Mouse (Mus musculus) heart, adult 2 months (tissue): ENCODE measurements around the gene Larp6. TPM values are rescaled to one million over a fixed set of nuclear protein-coding genes. Genes with fewer than 3 reads are reported as not detected.

Experiments
- DNase-seq, 2 experiments: peaks; one replicate each; pipeline ENCODE4 v3.0.0; 2021
- H3K27ac ChIP-seq: fragments of 200-600 bp; 2 replicates; pipeline ENCODE4 v1.8.1; 2022
- H3K27me3 ChIP-seq: fragments of 200-500 bp; 2 replicates; pipeline ENCODE4 v1.6.1; 2012; ENCODE audit warnings: mild to moderate bottlenecking, low read length, inconsistent platforms, mixed read lengths; ENCODE audit not compliant: control insufficient read depth, insufficient read depth
- H3K36me3 ChIP-seq: fragments of 200-500 bp; 2 replicates; pipeline ENCODE4 v1.6.1; 2012; ENCODE audit warnings: low read length, inconsistent platforms; ENCODE audit not compliant: control insufficient read depth, insufficient read depth
- H3K4me1 ChIP-seq: fragments of 200-500 bp; 2 replicates; pipeline ENCODE4 v1.6.1; 2011; ENCODE audit warnings: low read length; ENCODE audit not compliant: control insufficient read depth, insufficient read depth
- H3K4me3 ChIP-seq: fragments of 200-600 bp; 2 replicates; pipeline ENCODE4 v1.8.1; 2022
- H3K79me2 ChIP-seq: fragments of 200-500 bp; replicated peaks from 2 replicates; pipeline ENCODE4 v1.6.1; 2012; ENCODE audit warnings: mild to moderate bottlenecking, inconsistent platforms, low read length, moderate library complexity, mixed read lengths; ENCODE audit not compliant: control insufficient read depth, insufficient read depth
- H3K9ac ChIP-seq: fragments of 200-500 bp; 2 replicates; pipeline ENCODE4 v1.6.1; 2012; ENCODE audit warnings: low read depth, mild to moderate bottlenecking, control low read depth, inconsistent platforms, low read length, mixed read lengths
- CTCF ChIP-seq: fragments of 200-600 bp; IDR thresholded peaks from 2 replicates; pipeline ENCODE4 v1.8.1; 2022; ENCODE audit warnings: antibody characterized with exemption, mild to moderate bottlenecking, moderate library complexity
- EP300 ChIP-seq: fragments of 200-500 bp; IDR thresholded peaks from 2 replicates; pipeline ENCODE4 v1.6.1; 2011; ENCODE audit warnings: low read depth, low read length, control low read depth; ENCODE audit not compliant: insufficient read depth
- POLR2A ChIP-seq: fragments of 200-500 bp; IDR thresholded peaks from 2 replicates; pipeline ENCODE4 v1.6.1; 2011; ENCODE audit warnings: mild to moderate bottlenecking, low read depth, low read length, control low read depth; ENCODE audit not compliant: insufficient read depth
- WGBS: fragments of 180-500 bp; shearing (Covaris S2); methylation state at CpG from one replicate; pipeline ENCODE4 v1.1.7; 2018; 5-methylcytosine and 5-hydroxymethylcytosine counted together
- intact Hi-C: fragments of 180-260 bp; cut with DNase I; formaldehyde crosslinking; loops from one replicate; pipeline ENCODE4 v1.15.1; 2025
- polyA plus RNA-seq: library from polyadenylated mRNA; depleted of rRNA; stranded (reverse); fragments of >200 nt; gene quantifications from 2 replicates; pipeline ENCODE4 v1.2.3, GENCODE M21; 2012
- total RNA-seq, 2 experiments: library from RNA; stranded (reverse); gene quantifications; 2 replicates each; pipeline ENCODE4 v1.2.3; 2021

Larp6 gene
- total and polyA plus RNA-seq, 3 experiments: 0.94 to 1.9 (median 1.7) TPM

DNA sequence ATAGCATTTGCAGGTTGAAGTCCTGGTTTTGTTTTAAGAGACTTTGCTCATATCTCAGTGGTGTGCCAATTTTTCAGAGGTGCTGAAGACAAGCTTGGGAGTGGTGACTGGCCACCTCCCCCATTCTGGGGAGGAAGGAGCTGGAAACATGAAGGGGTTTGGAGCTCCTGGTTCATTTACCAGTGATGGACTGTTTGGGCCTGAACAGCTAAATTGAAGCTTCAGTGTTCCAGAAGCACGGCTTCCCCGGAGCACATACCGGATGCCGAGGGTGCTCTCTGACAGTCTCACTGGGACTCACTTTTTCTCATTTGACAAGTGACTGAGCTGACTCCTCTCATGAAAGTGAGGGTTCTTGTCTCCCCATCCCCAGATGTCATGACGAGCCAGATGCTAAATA lies 4.2 kb upstream of the Larp6 start:
- TF ChIP-seq EP300: no peak
- TF ChIP-seq CTCF: no peak
- no peak for TF ChIP-seq POLR2A
- DNase-seq: no peak
- Histone ChIP-seq H3K4me1 (no peaks in the 10 kb centered on the region), H3K27me3 (no peaks in the 10 kb centered on the region), H3K9ac (no peak overlapping the region), H3K4me3 (no peak overlapping the region), H3K79me2 (no peaks in the 10 kb centered on the region), H3K36me3 (no peaks in the 10 kb centered on the region), H3K27ac (no peak overlapping the region)
- intact Hi-C loops: no loop called here
- 80% methylated on average over 5 of the region's 5 CpGs for WGBS

DNA sequence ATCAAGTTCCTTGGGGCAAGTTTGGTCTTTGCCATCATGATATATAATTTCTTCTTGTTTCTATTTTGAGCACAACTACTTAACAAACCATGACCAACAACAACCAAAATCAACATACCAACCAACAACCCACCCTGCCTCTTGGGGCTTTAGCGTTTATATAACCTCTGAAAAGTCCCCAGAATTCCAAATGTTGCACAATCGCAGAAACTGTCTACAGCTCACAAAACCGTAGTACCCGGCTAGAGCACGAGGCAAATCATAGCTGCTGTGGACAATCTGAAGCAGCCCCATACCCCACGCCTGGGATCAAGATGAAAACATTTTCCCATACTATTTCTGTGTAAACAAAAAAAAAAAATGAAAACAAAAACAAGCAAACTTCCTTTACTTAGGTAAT lies 3.1 kb upstream of the Larp6 start:
- H3K4me3 ChIP-seq: no peak overlapping the region
- intact Hi-C loops: no loop called here
- H3K36me3 ChIP-seq: no peaks in the 10 kb centered on the region
- H3K4me1 ChIP-seq: no peaks in the 10 kb centered on the region
- TF ChIP-seq EP300 (no peak), CTCF (no peak), POLR2A (no peak)
- H3K79me2 ChIP-seq: no peaks in the 10 kb centered on the region
- no peak overlapping the region for H3K9ac ChIP-seq
- WGBS: 77% methylated on average over 6 of the region's 6 CpGs
- H3K27me3 ChIP-seq: no peaks in the 10 kb centered on the region
- H3K27ac ChIP-seq: no peak overlapping the region
- DNase-seq: no peak

DNA sequence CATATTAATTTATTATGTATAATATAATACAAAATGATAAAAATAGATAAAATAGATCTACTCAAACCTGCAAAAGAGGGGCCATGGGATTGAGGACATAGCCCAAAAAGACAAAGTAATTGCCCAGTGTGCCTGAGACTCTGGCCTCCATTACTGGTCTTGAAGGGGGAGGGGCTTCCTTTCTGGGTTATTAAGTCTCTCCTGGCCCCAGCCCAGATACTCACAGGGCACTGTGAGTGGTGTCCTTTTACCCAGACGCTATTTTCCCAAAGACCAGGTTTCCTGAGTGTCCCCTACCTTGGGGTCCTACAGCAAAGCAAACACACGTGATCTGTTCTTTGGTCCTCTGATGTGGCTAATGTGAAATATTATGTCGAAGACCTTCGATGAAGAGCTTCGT lies 778 bp upstream of the Larp6 start:
- 78% methylated on average over 5 of the region's 5 CpGs for WGBS
- DNase-seq: no peak

DNA sequence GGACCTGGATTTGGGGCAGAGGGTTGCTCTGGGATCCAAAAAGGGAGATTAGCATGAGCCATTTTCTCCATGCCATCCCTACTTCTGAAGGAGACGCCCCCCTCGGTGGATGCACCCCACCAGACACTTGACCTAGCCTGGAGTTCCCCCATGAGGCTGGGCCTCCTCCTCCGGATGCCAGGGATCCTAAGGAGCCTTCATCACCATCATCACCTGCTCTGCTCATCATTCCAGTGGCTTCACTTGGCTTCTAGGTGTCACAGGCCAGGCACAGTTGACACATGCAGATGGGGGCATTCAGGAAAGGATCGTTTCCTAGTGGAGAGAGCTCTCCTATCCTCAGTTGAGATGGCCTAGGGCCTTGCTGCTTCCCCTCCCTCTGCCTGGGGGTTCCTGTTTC lies 827 bp downstream of the Larp6 start:
- Histone ChIP-seq H3K79me2 (no peaks in the 10 kb centered on the region), H3K27ac (peak overlapping the region; percentile 69; the same call in 1 of the 2 replicates), H3K9ac (no peak overlapping the region), H3K27me3 (no peaks in the 10 kb centered on the region), H3K4me3 (peak overlapping the region; percentile 58), H3K36me3 (no peaks in the 10 kb centered on the region), H3K4me1 (no peaks in the 10 kb centered on the region)
- 59% methylated on average over 4 of the region's 4 CpGs for WGBS
- intact Hi-C loops: no loop called here
- peak in 1 of 2 experiments; percentile 13 for DNase-seq
- TF ChIP-seq EP300: no peak
- no peak for TF ChIP-seq CTCF
- TF ChIP-seq POLR2A: no peak

More for the DNA sequence above, 778 bp upstream of the Larp6 start:
- Histone ChIP-seq H3K27ac (peak overlapping the region; percentile 69), H3K9ac (no peak overlapping the region), H3K36me3 (no peaks in the 10 kb centered on the region), H3K27me3 (no peaks in the 10 kb centered on the region), H3K79me2 (no peaks in the 10 kb centered on the region), H3K4me3 (no peak overlapping the region), H3K4me1 (no peaks in the 10 kb centered on the region)
- intact Hi-C loops: no loop called here
- TF ChIP-seq EP300 (no peak), POLR2A (no peak), CTCF (no peak)

DNA sequence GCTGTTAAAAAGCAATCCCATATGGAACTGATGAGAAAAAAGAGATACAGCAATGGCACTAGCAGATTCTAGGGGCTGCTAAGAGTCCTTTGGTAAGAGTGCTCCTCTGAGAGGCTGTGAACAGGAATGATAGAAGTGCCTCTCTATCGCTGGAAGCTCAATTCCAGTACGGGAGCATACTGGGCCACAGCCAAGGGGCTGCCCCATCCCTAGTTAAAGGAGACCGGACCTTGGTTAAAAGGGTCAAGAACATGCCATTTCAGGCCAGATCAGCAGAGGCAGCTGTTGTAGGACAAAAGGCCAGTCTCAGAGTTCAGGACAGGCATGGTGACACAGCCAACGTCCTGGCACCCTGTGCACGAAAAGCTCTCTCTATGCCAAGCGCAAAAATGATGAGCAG lies 1.4 kb downstream of the Larp6 start:
- intact Hi-C loops: no loop called here
- DNase-seq: peak; percentile 23 to 48
- no peaks in the 10 kb centered on the region for H3K4me1 ChIP-seq
- no peaks in the 10 kb centered on the region for H3K79me2 ChIP-seq
- no peak for TF ChIP-seq CTCF
- no peak for TF ChIP-seq POLR2A
- TF ChIP-seq EP300: no peak
- no peak overlapping the region for H3K4me3 ChIP-seq
- 67% methylated on average over 6 of the region's 6 CpGs for WGBS
- H3K36me3 ChIP-seq: no peaks in the 10 kb centered on the region
- H3K27me3 ChIP-seq: no peaks in the 10 kb centered on the region
- no peak overlapping the region; the same call in 1 of the 2 replicates for H3K27ac ChIP-seq
- no peak overlapping the region for H3K9ac ChIP-seq

DNA sequence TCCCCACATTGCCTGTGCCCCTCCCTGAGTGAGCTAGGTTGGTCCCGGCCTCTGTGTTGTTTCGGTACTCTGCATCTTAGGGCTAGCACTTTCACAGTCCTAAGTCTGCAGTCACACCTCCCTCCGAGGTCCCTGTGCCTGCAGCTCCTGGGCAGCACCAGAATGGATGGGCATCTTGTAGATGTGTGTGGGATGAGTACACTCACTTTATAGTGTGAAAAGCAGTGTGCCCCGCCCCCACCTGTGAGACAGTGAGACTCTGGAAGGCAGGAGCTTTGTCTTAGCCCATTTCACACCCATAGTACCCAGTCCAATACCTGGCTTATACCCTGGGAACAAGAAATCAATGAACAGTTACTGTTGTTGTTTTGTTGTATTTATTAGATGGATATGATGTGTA lies 2.5 kb downstream of the Larp6 start:
- no peak for DNase-seq
- Histone ChIP-seq H3K27me3 (no peaks in the 10 kb centered on the region), H3K79me2 (no peaks in the 10 kb centered on the region), H3K27ac (no peak overlapping the region), H3K4me1 (no peaks in the 10 kb centered on the region), H3K9ac (no peak overlapping the region), H3K4me3 (no peak overlapping the region), H3K36me3 (no peaks in the 10 kb centered on the region)
- intact Hi-C loops: loop anchor here (5.0 kb wide), 1 partner anchor 142 kb away; no protein-coding TSS in a partner anchor
- WGBS: 90% methylated on average over 4 of the region's 4 CpGs
- TF ChIP-seq EP300 (no peak), CTCF (no peak), POLR2A (no peak)
